Mouse (Mus musculus) cerebellum, adult 8-10 months (tissue): Measurements from ENCODE around the gene Tnrc6c.

ENCODE experiments used
- DNase-seq: peaks from one replicate; pipeline ENCODE4 v3.0.0; 2022

The Tnrc6c gene

DNA sequence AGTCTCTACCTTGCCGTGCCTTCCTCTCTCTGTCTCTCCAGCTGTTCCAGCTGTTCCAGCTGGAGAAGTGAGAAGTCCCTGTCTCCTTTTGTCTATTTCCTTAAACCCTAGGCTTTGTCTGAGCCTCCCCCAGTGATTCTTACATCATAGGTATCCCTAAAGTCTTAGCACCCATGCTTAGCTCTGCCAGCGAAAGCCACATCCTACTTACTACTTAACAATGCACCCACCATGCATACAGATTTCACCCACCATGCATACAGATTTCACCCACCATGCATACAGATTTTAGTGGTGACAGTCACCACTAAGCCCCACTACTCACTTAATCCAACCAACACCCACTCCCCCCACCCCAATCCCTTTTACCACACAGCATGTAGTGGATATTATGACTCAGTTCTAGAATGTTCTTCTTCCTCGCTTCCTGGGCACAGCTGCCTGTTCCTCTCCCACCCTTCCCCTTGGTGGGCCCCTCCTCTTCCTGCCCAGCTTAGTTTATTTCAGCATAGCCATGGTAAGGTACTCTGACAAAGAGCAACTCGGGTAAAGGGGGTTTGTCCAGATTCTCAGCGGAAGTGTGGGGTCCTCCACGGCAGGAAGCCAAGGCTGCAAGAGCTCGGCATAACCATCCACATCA is 14.6 kb upstream of the Tnrc6c start:
- no peak for DNase-seq

DNA sequence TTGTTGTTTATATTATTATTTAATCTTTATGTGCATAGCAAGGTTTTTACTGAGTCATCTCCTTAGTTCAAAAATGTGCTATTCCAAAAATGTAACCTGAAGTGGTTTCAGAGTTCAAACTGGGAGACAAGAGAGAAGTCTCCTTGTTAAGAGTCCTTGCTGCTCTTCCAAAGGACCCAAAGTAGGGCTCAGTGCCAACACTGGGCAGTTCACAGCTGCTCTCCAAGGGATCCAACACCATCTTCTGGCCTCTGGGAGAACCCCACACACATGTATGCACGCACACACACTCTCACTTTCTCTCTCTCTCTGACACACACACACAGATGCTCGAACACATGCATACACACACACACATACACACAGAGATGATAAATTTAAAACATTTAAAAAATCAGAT is 11.9 kb upstream of the Tnrc6c start:
- DNase-seq: no peak

- peak; percentile 37 for DNase-seq
These were observed 10.8 kb upstream of the Tnrc6c start for GRCm38 (mm10) chr11:117643240-117643639.

GRCm38 (mm10) chr11:117646786-117647185 is 7.3 kb upstream of the Tnrc6c start:
- no peak for DNase-seq

DNA sequence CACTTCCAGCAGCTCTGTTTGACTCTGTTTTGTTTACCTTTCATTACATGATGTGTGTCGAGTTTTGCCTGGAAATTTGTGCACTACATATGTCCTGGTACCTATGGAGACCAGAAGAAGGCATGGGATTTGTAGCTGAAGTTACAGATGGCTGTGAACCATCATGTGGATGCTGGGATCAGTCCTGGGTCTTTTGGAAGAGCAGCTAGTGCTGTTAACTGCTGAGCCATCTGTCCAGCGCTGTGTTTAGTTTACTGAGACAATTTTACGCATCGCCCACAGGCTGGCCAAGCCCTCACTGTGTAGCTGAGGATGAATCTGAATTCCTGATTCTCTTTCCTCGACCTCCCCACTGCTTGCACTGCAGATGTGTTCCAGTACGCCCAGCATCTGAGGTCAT is 6.1 kb upstream of the Tnrc6c start:
- no peak for DNase-seq

GRCm38 (mm10) chr11:117650721-117651644 is 3.1 kb upstream of the Tnrc6c start:
- no peak for DNase-seq

DNA sequence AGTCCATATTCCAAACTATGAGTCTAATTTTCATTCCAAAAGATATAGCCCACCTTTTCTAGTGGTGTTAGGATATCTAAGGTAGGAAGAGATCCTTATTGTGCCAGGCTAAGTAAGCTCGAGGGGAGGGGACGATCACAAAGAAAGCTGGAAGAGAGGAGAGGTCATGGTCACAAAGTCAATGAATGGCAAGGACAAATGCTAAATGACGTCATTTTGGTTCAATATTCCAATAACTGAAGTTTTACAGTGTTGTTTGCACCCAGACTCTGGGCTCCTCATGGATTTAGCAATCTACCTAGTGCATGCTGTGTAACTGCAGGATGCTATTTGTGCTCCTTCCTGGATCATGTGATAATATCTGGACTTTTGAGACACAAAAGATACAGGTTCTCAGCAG is 1.2 kb upstream of the Tnrc6c start:
- DNase-seq: no peak

GRCm38 (mm10) chr11:117654380-117654924 is 363 bp downstream of the Tnrc6c start:
- DNase-seq: peak; percentile 99

DNA sequence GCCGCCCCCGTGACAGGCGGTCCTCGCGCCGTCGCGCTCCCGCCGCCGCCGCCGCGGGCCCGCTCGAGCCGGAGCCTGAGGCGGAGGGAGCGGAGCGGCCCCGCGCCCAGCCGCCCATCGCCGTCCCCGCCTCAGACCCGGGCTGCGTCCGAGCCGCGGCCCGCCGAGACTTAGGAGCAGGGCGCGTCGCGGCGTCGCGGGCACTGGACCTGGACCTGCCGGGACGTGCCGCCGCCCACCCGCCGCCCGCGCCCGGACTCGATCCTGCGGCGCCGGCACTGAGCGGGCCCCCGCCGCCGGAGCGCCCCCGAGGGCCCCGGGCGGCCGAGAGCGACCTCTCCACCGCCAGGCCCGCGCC is 824 bp downstream of the Tnrc6c start:
- DNase-seq: no peak

GRCm38 (mm10) chr11:117655292-117656076 is 1.4 kb downstream of the Tnrc6c start:
- peak; percentile 67 for DNase-seq

DNA sequence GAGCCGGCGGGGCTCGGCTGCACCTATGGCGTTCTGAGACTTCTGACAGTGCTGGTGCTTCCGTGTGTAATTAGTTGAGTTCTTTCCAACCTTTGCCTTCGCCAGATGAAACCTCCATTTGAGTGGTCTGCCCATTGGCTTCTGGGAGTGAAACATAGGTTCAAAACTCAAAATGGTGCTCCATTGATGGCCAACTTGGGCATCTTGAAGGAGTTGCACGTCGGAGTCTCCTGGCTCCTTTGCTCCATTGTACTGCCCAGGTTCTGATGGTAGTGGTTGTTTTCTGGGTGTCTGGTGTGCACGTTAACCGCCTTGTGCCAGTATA is 1.9 kb downstream of the Tnrc6c start:
- DNase-seq: no peak

GRCm38 (mm10) chr11:117658974-117659373 is 4.9 kb downstream of the Tnrc6c start:
- DNase-seq: peak; percentile 28

- no peak for DNase-seq
These were observed 9.1 kb downstream of the Tnrc6c start for GRCm38 (mm10) chr11:117663036-117663809.

- no peak for DNase-seq
These were observed 9.7 kb downstream of the Tnrc6c start for GRCm38 (mm10) chr11:117663810-117664139.

DNA sequence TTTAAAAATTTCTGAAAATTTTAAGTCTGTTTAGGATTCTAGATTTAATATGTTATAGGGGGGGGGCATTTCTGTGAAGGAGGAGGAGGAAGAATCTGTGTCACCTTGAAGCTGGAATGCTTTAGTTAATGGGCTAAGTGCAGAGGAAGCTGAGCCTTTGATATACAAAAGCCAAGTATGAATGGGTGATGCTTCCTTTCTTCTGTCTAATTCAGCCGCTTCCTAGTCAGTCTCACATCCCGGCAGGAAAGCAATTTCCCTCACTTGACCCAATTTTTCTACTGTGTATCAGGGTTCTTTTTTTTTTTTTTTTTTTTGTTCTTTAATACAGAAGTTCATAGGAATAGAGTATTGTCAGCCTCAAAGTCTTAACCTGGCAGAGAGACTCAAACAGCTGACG is 11.1 kb downstream of the Tnrc6c start:
- DNase-seq: no peak

GRCm38 (mm10) chr11:117666563-117666962 is 12.5 kb downstream of the Tnrc6c start:
- DNase-seq: no peak

- no peak for DNase-seq
These were observed 13.1 kb downstream of the Tnrc6c start for GRCm38 (mm10) chr11:117667152-117667551.

- DNase-seq: no peak
These were observed 13.7 kb downstream of the Tnrc6c start for GRCm38 (mm10) chr11:117667825-117668224.

DNA sequence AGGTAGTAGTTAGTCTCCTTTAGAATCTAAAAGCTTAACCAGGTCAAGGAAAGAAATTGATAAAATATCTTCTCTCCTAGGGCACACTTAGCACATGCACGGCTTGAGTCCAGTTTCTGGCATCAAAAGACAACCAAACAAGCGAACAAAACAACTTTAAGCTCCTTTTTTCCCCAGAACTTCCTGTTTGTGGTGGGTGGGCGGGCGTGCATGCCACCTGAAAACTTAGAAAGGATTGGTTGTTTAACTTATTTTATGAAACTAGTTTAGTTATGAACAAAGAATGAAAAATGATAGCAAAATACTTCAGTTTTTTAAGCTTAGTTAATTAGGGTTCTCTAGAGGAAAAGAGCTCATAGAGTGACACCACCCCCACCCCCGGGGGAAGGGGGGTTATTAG is 17.5 kb downstream of the Tnrc6c start:
- DNase-seq: no peak

DNA sequence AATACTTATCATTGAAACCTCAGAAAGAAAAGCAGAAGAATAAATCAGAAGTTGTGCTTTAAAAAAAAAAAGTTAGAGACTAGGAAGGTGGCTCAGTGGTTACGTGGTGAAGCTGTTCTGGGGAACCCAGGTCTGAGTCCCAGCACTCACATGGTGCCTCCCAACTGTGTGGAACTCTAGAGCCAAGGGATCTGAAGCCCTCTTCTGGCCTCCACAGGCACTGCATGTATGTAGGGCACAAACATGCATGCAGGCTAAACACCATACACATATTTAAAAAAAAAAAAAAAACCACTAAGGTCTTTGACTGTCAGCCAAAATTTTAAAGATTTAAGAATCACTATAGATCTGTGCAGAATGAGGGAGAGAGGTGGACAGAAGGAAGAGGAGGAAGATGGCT is 20.4 kb downstream of the Tnrc6c start:
- DNase-seq: no peak

DNA sequence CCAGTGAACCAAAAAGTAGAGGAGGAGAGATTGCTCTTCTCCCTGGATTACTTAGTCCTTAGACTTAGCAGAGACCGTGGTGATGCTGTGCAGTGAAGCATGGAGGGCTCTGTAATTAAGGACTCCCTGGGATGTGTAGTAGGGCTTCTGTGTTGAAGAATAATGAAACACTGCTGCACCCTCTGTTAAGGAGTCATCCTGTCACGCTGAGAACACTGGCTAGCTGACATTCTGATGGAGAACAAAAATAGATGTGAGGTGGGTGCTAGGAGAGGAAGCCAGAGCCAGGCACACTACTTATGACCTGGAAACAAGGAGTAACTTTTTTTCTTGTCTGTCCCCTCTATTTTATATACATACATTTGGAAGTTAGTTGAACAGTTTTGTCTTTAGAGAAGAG is 22.6 kb downstream of the Tnrc6c start:
- DNase-seq: no peak

- DNase-seq: no peak
These were observed 23.0 kb downstream of the Tnrc6c start for GRCm38 (mm10) chr11:117677111-117677510.

DNA sequence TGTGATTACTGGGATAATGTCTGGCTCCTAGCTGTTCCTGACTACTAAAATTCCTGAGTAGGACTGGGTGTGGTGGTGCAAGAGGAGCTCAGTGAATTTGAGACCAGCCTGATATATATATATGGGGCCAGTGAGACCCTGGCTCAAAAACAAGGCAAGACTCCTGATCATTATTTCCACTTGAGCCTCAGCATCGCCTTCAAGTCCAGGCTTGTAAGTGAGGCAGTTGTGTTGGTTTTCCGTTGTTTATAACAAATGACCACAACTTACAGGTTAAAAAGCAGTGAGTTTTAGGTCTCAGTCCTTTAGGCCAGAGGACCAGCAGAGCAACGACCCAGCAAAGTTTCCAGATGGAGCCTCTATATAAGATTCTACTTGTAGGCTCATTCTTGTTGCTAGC is 23.5 kb downstream of the Tnrc6c start:
- DNase-seq: no peak
